Mouse (Mus musculus) thymus, adult 2 months (tissue): ENCODE measurements around the gene Csnk2a1.
"Not testable (repeated sequence)": the region's sequence is repeated elsewhere in the genome, so short reads cannot be mapped to it uniquely, and the experiment has no call there.

ENCODE experiments used
- CTCF ChIP-seq: fragments of 200-500 bp; IDR thresholded peaks from 2 replicates; pipeline ENCODE4 v1.5.1; 2012; ENCODE audit warnings: mild to moderate bottlenecking, control low read depth, low read length, moderate library complexity, borderline replicate concordance; ENCODE audit not compliant: control insufficient read depth, poor library complexity, insufficient read depth; ENCODE audit errors: extremely low read depth
- POLR2A ChIP-seq: fragments of 200-500 bp; IDR thresholded peaks from 2 replicates; pipeline ENCODE4 v1.6.1; 2012; ENCODE audit warnings: mild to moderate bottlenecking, low read length, control low read depth, moderate library complexity; ENCODE audit not compliant: control insufficient read depth, poor library complexity, insufficient read depth; ENCODE audit errors: extremely low read depth

- not testable (repeated sequence) for TF ChIP-seq POLR2A, CTCF
Measured at GRCm38 (mm10) chr2:152206139-152206538, 20.5 kb upstream of the Csnk2a1 start.
